Mouse (Mus musculus): ENCODE measurements around the gene Nrsn2. TPM values are rescaled to one million over a fixed set of nuclear protein-coding genes. Genes with fewer than 3 reads are reported as not detected.

Gene Nrsn2
- total and polyA plus RNA-seq, 3 experiments, result not detected

GRCm38 (mm10) chr2:152397004-152397589 is 20.7 kb upstream of the Nrsn2 start:
- Histone ChIP-seq H3K9ac (ENCODE audit: insufficient read depth, low read depth) (no peak overlapping the region), H3K79me2 (replicated peaks; ENCODE audit: control insufficient read depth, extremely low read depth, insufficient read depth, poor library complexity, severe bottlenecking) (no peaks in the 10 kb centered on the region), H3K36me3 (replicated peaks in 1 of 2; ENCODE audit: control insufficient read depth in 1 of 2, insufficient read depth in 1 of 2, low read length in 1 of 2) (no peaks in the 10 kb centered on the region), H3K4me3 (replicated peaks in 1 of 3; ENCODE audit: low read depth in 2 of 3, low read length in 2 of 3, poor library complexity in 1 of 3) (no peak overlapping the region), H3K4me1 (ENCODE audit: control insufficient read depth in 1 of 2, insufficient read depth in 2 of 2) (no peaks in the 10 kb centered on the region), H3K27ac (ENCODE audit: insufficient read depth, low read depth) (no peak overlapping the region), H3K9me3 (replicated peaks; ENCODE audit: low read length) (peaks cover 34% of the 10 kb centered on the region), H3K27me3 (replicated peaks) (peaks cover 20% of the 10 kb centered on the region), H3K4me2 (ENCODE audit: insufficient read depth, low read depth, poor library complexity, severe bottlenecking) (no peak overlapping the region)
- dilution Hi-C loops (cut with MboI; ENCODE audit: extremely low pct_ligation_motif_present, extremely low pct_unique_long_range_greater_than_20kb, low sequenced_read_pairs), result no loop called here
- in situ Hi-C loops (cut with MboI; ENCODE audit: low pct_ligation_motif_present, low pct_unique_long_range_greater_than_20kb, low sequenced_read_pairs), result no loop called here
- TF ChIP-seq JUN (IDR thresholded peaks at IDR 0.05; ENCODE audit: insufficient read depth, low read depth, low read length), result no peak
- no peak for TF ChIP-seq USF2 (conservative IDR thresholded peaks at IDR 0.05; ENCODE audit: low read depth, low read length)
- TF ChIP-seq TCF12 (IDR thresholded peaks at IDR 0.05; ENCODE audit: low read depth, low read length), result no peak
- no peak for TF ChIP-seq MEF2A (IDR thresholded peaks at IDR 0.05; ENCODE audit: borderline replicate concordance, low read depth, low read length)
- TF ChIP-seq TBP (conservative IDR thresholded peaks at IDR 0.05; ENCODE audit: low read depth, low read length), result no peak
- no peak for DNase-seq (ENCODE audit: extremely low read depth)

- no peak for DNase-seq (ENCODE audit: extremely low read depth)
- dilution Hi-C loops (cut with MboI; ENCODE audit: extremely low pct_ligation_motif_present, extremely low pct_unique_long_range_greater_than_20kb, low sequenced_read_pairs), result no loop called here
- TF ChIP-seq BHLHE40 (IDR thresholded peaks at IDR 0.05; ENCODE audit: low read depth, low read length) (no peak), ZC3H11A (IDR thresholded peaks at IDR 0.05; ENCODE audit: low read depth, low read length) (no peak)
Observed at GRCm38 (mm10) chr2:152396110-152397003, 19.9 kb upstream of the Nrsn2 start.

GRCm38 (mm10) chr2:152395271-152395920 is 19.0 kb upstream of the Nrsn2 start:
- H3K27ac ChIP-seq (ENCODE audit: insufficient read depth, low read depth), result no peak overlapping the region
- dilution Hi-C loops (cut with MboI; ENCODE audit: extremely low pct_ligation_motif_present, extremely low pct_unique_long_range_greater_than_20kb, low sequenced_read_pairs) (no loop called here), in situ Hi-C loops (cut with MboI; ENCODE audit: low pct_ligation_motif_present, low pct_unique_long_range_greater_than_20kb, low sequenced_read_pairs) (no loop called here)
- peaks cover 34% of the 10 kb centered on the region for H3K9me3 ChIP-seq (replicated peaks; ENCODE audit: low read length)
- no peaks in the 10 kb centered on the region for H3K36me3 ChIP-seq (replicated peaks in 1 of 2; ENCODE audit: control insufficient read depth in 1 of 2, insufficient read depth in 1 of 2, low read length in 1 of 2)
- H3K4me2 ChIP-seq (ENCODE audit: insufficient read depth, low read depth, poor library complexity, severe bottlenecking), result no peak overlapping the region
- H3K79me2 ChIP-seq (replicated peaks; ENCODE audit: control insufficient read depth, extremely low read depth, insufficient read depth, poor library complexity, severe bottlenecking), result no peaks in the 10 kb centered on the region
- TF ChIP-seq HCFC1 (IDR thresholded peaks at IDR 0.05; ENCODE audit: low read depth, low read length), result no peak
- TF ChIP-seq POLR2AphosphoS2 (IDR thresholded peaks at IDR 0.05; ENCODE audit: low read depth, low read length), result no peak
- no peak for TF ChIP-seq CHD2 (IDR thresholded peaks at IDR 0.05; ENCODE audit: low read length)
- no peak for TF ChIP-seq USF1 (IDR thresholded peaks at IDR 0.05; ENCODE audit: low read depth, low read length)
- TF ChIP-seq RCOR1 (conservative IDR thresholded peaks at IDR 0.05; ENCODE audit: low read depth, low read length), result no peak
- TF ChIP-seq MAZ (IDR thresholded peaks at IDR 0.05; ENCODE audit: low read depth, low read length), result no peak
- no peak for TF ChIP-seq GABPA (IDR thresholded peaks at IDR 0.05; ENCODE audit: insufficient replicate concordance, low read depth, low read length)
- no peak for TF ChIP-seq ETS1 (conservative IDR thresholded peaks at IDR 0.05; ENCODE audit: low read depth, low read length)
- TF ChIP-seq JUN (IDR thresholded peaks at IDR 0.05; ENCODE audit: insufficient read depth, low read depth, low read length), result no peak
- no peak for TF ChIP-seq ZKSCAN1 (IDR thresholded peaks at IDR 0.05; ENCODE audit: borderline replicate concordance, low read depth, low read length)
- TF ChIP-seq KAT2A (IDR thresholded peaks at IDR 0.05; ENCODE audit: insufficient replicate concordance, low read length), result no peak
- no peak for TF ChIP-seq NELFE (IDR thresholded peaks at IDR 0.05; ENCODE audit: low read depth, low read length)
- no peak for TF ChIP-seq TBP (conservative IDR thresholded peaks at IDR 0.05; ENCODE audit: low read depth, low read length)
- no peak for TF ChIP-seq RAD21 (IDR thresholded peaks at IDR 0.05; ENCODE audit: low read depth, low read length)
- TF ChIP-seq CHD1 (IDR thresholded peaks at IDR 0.05; ENCODE audit: low read depth, low read length), result no peak
- H3K4me3 ChIP-seq (replicated peaks in 1 of 3; ENCODE audit: low read depth in 2 of 3, low read length in 2 of 3, poor library complexity in 1 of 3), result no peak overlapping the region
- peaks cover 0 to 2% of the 10 kb centered on the region in 2 experiments; a peak in 1 of 4 replicates for H3K4me1 ChIP-seq (ENCODE audit: control insufficient read depth in 1 of 2, insufficient read depth in 2 of 2)
- DNase-seq (ENCODE audit: extremely low read depth), result no peak
- H3K9ac ChIP-seq (ENCODE audit: insufficient read depth, low read depth), result no peak overlapping the region
- H3K27me3 ChIP-seq (replicated peaks), result peaks cover 20% of the 10 kb centered on the region

More at GRCm38 (mm10) chr2:152396110-152397003, 19.9 kb upstream of the Nrsn2 start:
- peaks cover 34% of the 10 kb centered on the region for H3K9me3 ChIP-seq (replicated peaks; ENCODE audit: low read length)
- peaks cover 20% of the 10 kb centered on the region for H3K27me3 ChIP-seq (replicated peaks)
- no peak overlapping the region for H3K4me3 ChIP-seq (replicated peaks in 1 of 3; ENCODE audit: low read depth in 2 of 3, low read length in 2 of 3, poor library complexity in 1 of 3)
- no peak overlapping the region for H3K4me2 ChIP-seq (ENCODE audit: insufficient read depth, low read depth, poor library complexity, severe bottlenecking)
- H3K79me2 ChIP-seq (replicated peaks; ENCODE audit: control insufficient read depth, extremely low read depth, insufficient read depth, poor library complexity, severe bottlenecking), result no peaks in the 10 kb centered on the region
- H3K4me1 ChIP-seq (ENCODE audit: control insufficient read depth in 1 of 2, insufficient read depth in 2 of 2), result peaks cover 0 to 2% of the 10 kb centered on the region in 2 experiments; a peak in 1 of 4 replicates
- H3K27ac ChIP-seq (ENCODE audit: insufficient read depth, low read depth), result no peak overlapping the region
- H3K9ac ChIP-seq (ENCODE audit: insufficient read depth, low read depth), result no peak overlapping the region
- in situ Hi-C loops (cut with MboI; ENCODE audit: low pct_ligation_motif_present, low pct_unique_long_range_greater_than_20kb, low sequenced_read_pairs), result no loop called here
- H3K36me3 ChIP-seq (replicated peaks in 1 of 2; ENCODE audit: control insufficient read depth in 1 of 2, insufficient read depth in 1 of 2, low read length in 1 of 2), result no peaks in the 10 kb centered on the region
